Mouse (Mus musculus) kidney, postnatal 0 days (tissue): Measurements from ENCODE around the gene Grin3b. TPM values are rescaled to one million over a fixed set of nuclear protein-coding genes. Genes with fewer than 3 reads are reported as not detected.
A peak's percentile ranks its signal among the peaks of the same experiment; 100 is the strongest.

Source experiments
- ATAC-seq: fragments of 200-750 bp; cut with Nextera tagmentation; replicated peaks from 2 replicates; pipeline ENCODE4 v1.8.0; 2017; ENCODE audit warnings: low read depth, moderate number of reproducible peaks, moderate TSS enrichment, moderate library complexity; ENCODE audit not compliant: low FRiP score
- DNase-seq: peaks from one replicate; pipeline ENCODE4 v3.0.0-alpha.2; 2016; ENCODE audit warnings: low spot score
- H3K27ac ChIP-seq: fragments of 300-500 bp; sonication (generic); 2 replicates; pipeline ENCODE4 v1.5.1; 2014; ENCODE audit warnings: mild to moderate bottlenecking
- H3K27me3 ChIP-seq: fragments of 300-500 bp; sonication (generic); 2 replicates; pipeline ENCODE4 v1.6.1; 2014; ENCODE audit warnings: low read length, mixed read lengths; ENCODE audit not compliant: insufficient read depth
- H3K36me3 ChIP-seq: fragments of 300-500 bp; sonication (generic); 2 replicates; pipeline ENCODE4 v1.6.1; 2014; ENCODE audit warnings: low read length, mixed read lengths; ENCODE audit not compliant: insufficient read depth
- H3K4me1 ChIP-seq: fragments of 300-500 bp; sonication (generic); replicated peaks from 2 replicates; pipeline ENCODE4 v1.6.1; 2014; ENCODE audit warnings: antibody characterized with exemption, low read length, mixed read lengths; ENCODE audit not compliant: insufficient read depth
- H3K4me2 ChIP-seq: fragments of 300-500 bp; sonication (generic); 2 replicates; pipeline ENCODE4 v1.6.1; 2014; ENCODE audit warnings: mild to moderate bottlenecking, low read length, moderate library complexity, mixed read lengths
- H3K4me3 ChIP-seq: fragments of 300-500 bp; sonication (generic); replicated peaks from 2 replicates; pipeline ENCODE4 v1.5.1; 2014; ENCODE audit warnings: low read depth, low read length
- H3K9ac ChIP-seq: fragments of 300-500 bp; sonication (generic); 2 replicates; pipeline ENCODE4 v1.6.1; 2014; ENCODE audit warnings: low read depth, low read length
- H3K9me3 ChIP-seq: fragments of 300-500 bp; sonication (generic); replicated peaks from 2 replicates; pipeline ENCODE4 v1.6.1; 2016; ENCODE audit warnings: low read length, inconsistent platforms, mixed read lengths
- CTCF ChIP-seq: IDR thresholded peaks from 2 replicates; pipeline ENCODE4 v1.5.1; 2016; ENCODE audit warnings: antibody characterized with exemption, low read depth, mild to moderate bottlenecking, moderate library complexity
- WGBS: fragments of 180-500 bp; shearing (Covaris S2); extraction: QIAGEN DNeasy Blood & Tissue Kit; methylation state at CpG from one replicate; pipeline ENCODE4 v1.1.7; 2014; 5-methylcytosine and 5-hydroxymethylcytosine counted together
- polyA plus RNA-seq: library from polyadenylated mRNA; unstranded; fragments of >200 nt; fragmentation: Nextera tagmentation; extraction: Ambion mirVana; gene quantifications from 2 replicates; pipeline ENCODE4 v1.2.1, GENCODE M21; 2015

The Grin3b gene
- polyA plus RNA-seq, 1 experiment from 2014 or later = 0.20 TPM

DNA sequence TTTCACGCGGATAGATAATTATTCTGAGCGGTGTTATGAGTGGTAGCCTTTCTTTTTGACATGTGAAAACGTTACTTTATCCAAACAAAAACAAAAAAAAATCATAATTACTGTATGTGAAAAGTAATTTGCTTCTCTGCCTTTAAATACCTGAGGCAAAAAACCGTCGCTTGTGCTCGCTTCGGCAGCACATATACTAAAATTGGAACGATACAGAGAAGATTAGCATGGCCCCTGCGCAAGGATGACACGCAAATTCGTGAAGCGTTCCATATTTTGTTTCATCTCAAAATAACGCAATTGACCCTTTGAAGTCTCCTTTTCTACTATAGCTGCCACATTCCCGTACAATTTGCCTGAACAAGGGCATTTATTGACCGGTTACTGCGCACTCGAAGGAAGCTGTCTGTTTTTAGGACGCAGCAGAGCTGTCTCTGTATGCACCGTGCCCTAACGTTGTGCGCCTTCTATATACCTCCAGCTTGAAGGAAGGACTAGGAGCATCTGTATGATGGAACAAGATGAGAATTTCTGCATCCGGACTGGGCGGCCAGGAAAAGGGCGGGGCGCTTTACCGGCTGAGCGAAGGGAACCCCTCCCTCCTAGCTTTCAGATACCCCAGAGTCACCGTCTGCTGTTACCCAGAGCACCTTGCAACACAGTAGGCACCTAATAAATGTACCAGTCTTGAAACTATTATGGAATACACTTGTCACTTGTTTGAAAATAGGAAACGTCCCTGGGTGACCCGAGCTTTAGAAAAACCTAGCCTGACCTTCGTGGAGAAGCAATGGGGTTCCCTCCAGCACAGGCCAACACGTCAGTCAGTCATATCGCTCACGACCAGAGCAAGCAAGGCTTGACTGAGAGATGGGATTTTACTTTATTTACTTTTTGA lies 15.1 kb downstream of the Grin3b start:
- peak overlapping the region; percentile 69 for H3K9ac ChIP-seq
- 0 out of 2 replicates have a peak, but pooled peaks cover 2% of the 10 kb centered on the region for H3K36me3 ChIP-seq
- peak overlapping the region; percentile 87 for H3K4me2 ChIP-seq
- peak overlapping the region; percentile 98 for H3K27ac ChIP-seq
- WGBS = 2% methylated on average over 35 of the region's 35 CpGs
- peak overlapping the region; percentile 63 for H3K4me3 ChIP-seq
- DNase-seq (peak; percentile 76), ATAC-seq (no peak)
- no peaks in the 10 kb centered on the region for H3K9me3 ChIP-seq
- peaks cover 41% of the 10 kb centered on the region for H3K4me1 ChIP-seq
- no peak for TF ChIP-seq CTCF
- H3K27me3 ChIP-seq = no peaks in the 10 kb centered on the region

DNA sequence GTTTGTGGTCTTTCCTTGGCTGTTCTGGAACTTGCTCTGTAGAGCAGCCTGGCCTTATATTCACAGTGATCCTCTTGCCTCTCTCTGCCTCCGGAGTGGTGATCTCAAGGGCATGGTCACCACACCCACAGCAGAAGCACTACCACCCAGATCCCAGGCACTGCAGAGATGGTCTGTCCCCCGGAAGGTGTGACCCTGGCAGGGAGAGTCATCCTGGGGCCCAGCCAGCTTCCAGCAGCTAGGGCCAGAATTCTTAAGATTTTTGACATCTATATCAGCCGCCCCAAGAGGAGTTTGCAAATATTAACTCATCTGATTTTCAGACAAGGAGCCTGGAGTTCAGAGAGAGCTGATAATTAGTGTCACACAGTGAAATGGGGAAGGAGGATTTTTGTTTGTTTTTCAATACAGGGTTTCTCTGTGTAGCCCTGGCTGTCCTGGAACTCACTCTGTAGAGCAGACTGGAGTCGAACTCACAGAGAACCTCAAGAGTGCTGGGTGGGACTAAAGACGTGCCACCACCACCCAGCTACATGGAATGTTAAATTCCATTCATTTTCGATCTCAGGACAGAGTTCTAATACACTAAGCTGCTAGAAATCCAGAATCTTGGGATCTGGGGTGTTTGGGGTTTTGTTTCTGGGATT lies 15.8 kb downstream of the Grin3b start:
- Histone ChIP-seq H3K36me3 (0 out of 2 replicates have a peak, but pooled peaks cover 5% of the 10 kb centered on the region), H3K4me1 (peaks cover 41% of the 10 kb centered on the region), H3K9me3 (no peaks in the 10 kb centered on the region), H3K9ac (peak overlapping the region; percentile 69; the same call in 1 of the 2 replicates), H3K4me2 (peak overlapping the region; percentile 87), H3K27ac (peak overlapping the region; percentile 98), H3K4me3 (no peak overlapping the region), H3K27me3 (no peaks in the 10 kb centered on the region)
- WGBS = 32% methylated on average over 6 of the region's 6 CpGs
- TF ChIP-seq CTCF = no peak
- ATAC-seq = no peak
- no peak for DNase-seq

DNA sequence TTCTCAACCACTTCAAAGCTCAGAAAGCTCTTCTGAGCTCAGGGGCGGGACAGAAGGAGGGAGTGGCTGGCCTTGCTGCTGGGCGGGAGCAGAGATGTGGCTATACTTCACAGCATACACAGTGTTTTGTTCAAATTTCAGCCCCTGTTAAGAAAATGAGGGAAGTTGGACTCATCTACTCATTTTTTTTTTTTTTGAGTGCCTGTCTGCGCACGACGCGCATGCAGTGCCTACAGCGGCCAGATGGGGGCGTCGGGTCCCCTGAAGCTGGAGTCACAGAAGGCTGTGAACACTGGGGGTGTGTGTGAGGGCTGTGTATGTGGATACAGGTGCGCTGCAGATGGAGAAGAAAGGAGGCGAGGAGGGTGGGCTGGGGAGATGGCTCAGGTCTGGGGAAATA lies 16.4 kb downstream of the Grin3b start:
- peak overlapping the region; percentile 98 for H3K27ac ChIP-seq
- H3K9me3 ChIP-seq = no peaks in the 10 kb centered on the region
- H3K4me3 ChIP-seq = peak overlapping the region; percentile 4; the same call in 1 of the 2 replicates
- peak; percentile 85 for TF ChIP-seq CTCF
- H3K36me3 ChIP-seq = peaks cover 7% of the 10 kb centered on the region; the same call in 1 of the 2 replicates
- H3K4me2 ChIP-seq = peak overlapping the region; percentile 87
- H3K27me3 ChIP-seq = no peaks in the 10 kb centered on the region
- 5% methylated on average over 11 of the region's 11 CpGs for WGBS
- no peak overlapping the region for H3K9ac ChIP-seq
- H3K4me1 ChIP-seq = peaks cover 41% of the 10 kb centered on the region
- DNase-seq (peak; percentile 87), ATAC-seq (no peak)

DNA sequence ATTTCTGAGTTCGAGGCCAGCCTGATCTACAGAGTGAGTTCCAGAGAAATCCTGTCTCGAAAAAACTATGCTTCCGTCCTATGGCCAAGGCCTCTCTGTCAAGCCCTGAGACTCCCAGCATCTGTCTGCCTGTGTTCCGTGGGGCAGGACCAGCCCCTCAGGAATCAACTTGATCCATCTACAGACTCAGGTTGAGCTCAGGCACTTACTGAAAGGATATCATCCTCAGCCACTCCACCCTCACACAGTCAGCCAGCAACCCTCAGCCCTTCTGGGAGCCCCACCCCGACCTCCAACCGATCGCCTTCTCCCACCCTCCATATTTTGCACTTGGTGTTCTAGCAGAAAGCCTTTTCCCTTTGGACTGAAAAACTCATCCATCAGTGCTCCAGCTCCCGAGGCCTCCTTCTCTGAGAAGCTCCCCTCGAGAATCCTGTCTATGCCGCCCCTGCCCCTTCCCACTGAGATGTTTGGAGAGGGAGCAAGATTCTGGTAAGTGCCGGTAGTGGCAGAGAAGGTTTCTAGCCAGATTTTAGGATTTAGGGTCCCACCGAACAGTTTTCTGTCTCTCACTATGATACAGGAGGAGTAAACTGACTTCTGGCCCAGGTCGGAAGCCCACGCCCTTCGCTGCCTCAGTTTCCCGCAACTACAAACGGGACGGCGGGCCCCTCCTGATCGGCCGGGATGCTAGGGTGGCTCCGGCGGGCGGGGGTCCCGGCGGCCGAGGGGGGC lies 17.4 kb downstream of the Grin3b start:
- Histone ChIP-seq H3K4me3 (peak overlapping the region; percentile 66), H3K4me2 (peak overlapping the region; percentile 87), H3K4me1 (peaks cover 36% of the 10 kb centered on the region), H3K27me3 (no peaks in the 10 kb centered on the region), H3K9me3 (no peaks in the 10 kb centered on the region), H3K27ac (peak overlapping the region; percentile 86), H3K9ac (peak overlapping the region; percentile 66), H3K36me3 (peaks cover 13% of the 10 kb centered on the region; the same call in 1 of the 2 replicates)
- DNase-seq (peak; percentile 16), ATAC-seq (no peak)
- WGBS = 12% methylated on average over 27 of the region's 27 CpGs
- TF ChIP-seq CTCF = no peak

DNA sequence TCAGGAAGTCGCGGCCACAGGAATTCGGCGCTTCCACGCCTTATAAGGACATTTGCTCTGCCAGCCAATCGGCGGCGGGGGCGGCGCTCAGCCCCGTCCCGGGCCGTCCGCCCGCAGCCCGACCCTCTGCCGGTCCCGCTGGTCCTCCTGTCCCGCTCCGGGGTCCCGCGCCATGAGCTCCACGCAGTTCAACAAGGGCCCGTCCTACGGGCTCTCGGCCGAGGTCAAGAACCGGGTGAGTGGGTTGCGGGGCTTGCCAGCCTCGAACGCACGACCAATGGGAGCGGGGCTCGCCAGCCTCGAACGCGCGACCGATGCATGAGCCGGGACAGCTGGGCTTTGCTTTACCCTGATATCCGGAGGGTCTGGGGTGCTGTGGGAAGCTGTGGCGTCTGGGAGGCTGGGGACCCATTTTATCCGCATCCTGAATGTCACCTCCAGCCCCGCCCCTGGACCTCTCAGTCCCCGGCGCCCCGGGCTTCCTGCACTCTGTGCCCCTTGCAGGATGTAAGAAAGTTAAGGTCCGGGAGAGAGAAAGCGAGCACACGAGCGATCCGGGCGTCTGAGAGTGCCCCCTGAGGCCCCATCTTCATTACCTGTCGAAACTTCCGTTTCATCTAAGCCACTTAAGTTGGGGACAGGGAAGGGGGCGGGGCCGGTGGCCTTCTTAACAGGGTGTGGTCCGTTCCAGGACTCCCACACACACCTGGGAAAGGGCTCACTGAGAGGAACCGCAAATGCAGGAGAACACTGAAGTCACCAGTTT lies 18.2 kb downstream of the Grin3b start, which contains the start of gene Cnn2:
Gene Cnn2, plus strand, starts transcription at position 79 of the 766 bp plus-strand sequence.
- DNase-seq = peak; percentile 81
- no peak for TF ChIP-seq CTCF
- Histone ChIP-seq H3K27me3 (no peaks in the 10 kb centered on the region), H3K4me1 (peaks cover 29% of the 10 kb centered on the region), H3K36me3 (peaks cover 18% of the 10 kb centered on the region; the same call in 1 of the 2 replicates), H3K4me2 (peak within 1 kb of the TSS; percentile 87), H3K4me3 (peak within 1 kb of the TSS; percentile 66), H3K9ac (peak within 1 kb of the TSS; percentile 66), H3K27ac (peak within 1 kb of the TSS; percentile 86), H3K9me3 (no peaks in the 10 kb centered on the region)
- under 1% methylated on average over 56 of the region's 59 CpGs for WGBS
- no peak for ATAC-seq
